Mouse (Mus musculus) stomach, postnatal 0 days (tissue): Measurements from ENCODE around the gene Slc35e2. TPM values are rescaled to one million over a fixed set of nuclear protein-coding genes. Genes with fewer than 3 reads are reported as not detected.

Source experiments
- ATAC-seq: fragments of 200-750 bp; cut with Nextera tagmentation; 2 replicates; pipeline ENCODE4 v1.8.0; 2017; ENCODE audit not compliant: low FRiP score, low TSS enrichment
- DNase-seq: peaks from one replicate; pipeline ENCODE4 v3.0.0-alpha.2; 2016; ENCODE audit warnings: low spot score
- H3K27ac ChIP-seq: fragments of 300-500 bp; sonication (generic); replicated peaks from 2 replicates; pipeline ENCODE4 v1.5.1; 2014; ENCODE audit warnings: mild to moderate bottlenecking, control low read depth
- H3K27me3 ChIP-seq: fragments of 300-500 bp; sonication (generic); 2 replicates; pipeline ENCODE4 v1.6.1; 2014; ENCODE audit warnings: low read length; ENCODE audit not compliant: control insufficient read depth, insufficient read depth
- H3K36me3 ChIP-seq: fragments of 300-500 bp; sonication (generic); 2 replicates; pipeline ENCODE4 v1.6.1; 2014; ENCODE audit warnings: low read length, mixed read lengths; ENCODE audit not compliant: control insufficient read depth, insufficient read depth
- H3K4me1 ChIP-seq: fragments of 300-500 bp; sonication (generic); replicated peaks from 2 replicates; pipeline ENCODE4 v1.6.1; 2014; ENCODE audit warnings: antibody characterized with exemption; ENCODE audit not compliant: control insufficient read depth, insufficient read depth
- H3K4me2 ChIP-seq: fragments of 300-500 bp; sonication (generic); replicated peaks from 2 replicates; pipeline ENCODE4 v1.6.1; 2014; ENCODE audit warnings: low read depth, mild to moderate bottlenecking, control low read depth, moderate library complexity
- H3K4me3 ChIP-seq: fragments of 300-500 bp; sonication (generic); 2 replicates; pipeline ENCODE4 v1.5.1; 2014; ENCODE audit warnings: low read depth, low read length, control low read depth
- H3K9ac ChIP-seq: fragments of 300-500 bp; sonication (generic); 2 replicates; pipeline ENCODE4 v1.6.1; 2014; ENCODE audit warnings: mild to moderate bottlenecking, low read length, control low read depth, mixed read lengths
- H3K9me3 ChIP-seq: fragments of 300-500 bp; sonication (generic); 2 replicates; pipeline ENCODE4 v1.6.1; 2016; ENCODE audit warnings: low read length; ENCODE audit not compliant: control insufficient read depth
- CTCF ChIP-seq: IDR thresholded peaks from 2 replicates; pipeline ENCODE4 v1.5.1; 2016; ENCODE audit warnings: antibody characterized with exemption, low read depth, mild to moderate bottlenecking, moderate library complexity
- EP300 ChIP-seq: optimal IDR thresholded peaks from 2 replicates; pipeline ENCODE3; 2016; ENCODE audit warnings: antibody characterized with exemption
- WGBS: fragments of 180-500 bp; shearing (Covaris S2); extraction: QIAGEN DNeasy Blood & Tissue Kit; methylation state at CpG from one replicate; pipeline ENCODE4 v1.1.7; 2014; 5-methylcytosine and 5-hydroxymethylcytosine counted together
- polyA plus RNA-seq: library from polyadenylated mRNA; unstranded; fragments of >200 nt; fragmentation: Nextera tagmentation; extraction: Ambion mirVana; gene quantifications from 2 replicates; pipeline ENCODE4 v1.2.1, GENCODE M21; 2015

Slc35e2 gene
- polyA plus RNA-seq, 1 experiment from 2014 or later, result 3.2 TPM

DNA sequence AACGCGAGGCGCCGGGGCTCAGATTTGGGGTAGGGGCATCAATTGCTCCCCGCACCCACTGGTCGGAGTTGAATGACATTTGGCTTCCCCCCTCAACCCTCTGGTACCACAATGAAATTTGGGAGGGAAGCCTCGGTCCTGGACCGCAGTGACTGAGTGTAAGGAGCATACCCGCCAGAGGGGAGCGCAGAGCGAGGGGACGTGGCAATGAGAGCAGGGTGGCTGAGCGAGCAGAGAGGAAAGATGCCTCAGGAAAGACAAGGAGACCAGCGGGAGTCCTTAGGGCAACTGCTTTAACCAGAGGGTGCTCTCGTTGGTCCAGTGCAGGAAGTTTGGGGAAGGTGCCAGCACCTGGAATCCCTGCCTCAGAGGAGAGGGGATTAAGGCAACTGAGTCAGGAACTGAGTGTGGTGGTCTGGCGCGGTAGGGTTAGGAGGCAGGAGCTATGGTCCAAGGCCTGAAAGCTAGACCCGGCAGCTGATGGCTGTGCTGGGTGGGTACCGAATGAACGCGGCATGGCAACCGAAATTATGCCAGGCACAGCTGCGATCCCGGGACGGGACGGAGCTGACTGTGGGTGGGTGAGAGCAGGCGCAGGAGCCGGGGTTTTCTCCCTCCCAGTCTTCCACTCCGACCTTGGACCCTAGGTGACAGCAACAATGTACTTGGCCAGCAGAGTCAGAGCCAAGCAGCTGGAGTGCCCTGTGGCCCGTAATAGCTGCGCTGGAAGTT lies 52.4 kb downstream of the Slc35e2 start:
- DNase-seq, result peak; percentile 55
- Histone ChIP-seq H3K27me3 (no peaks in the 10 kb centered on the region), H3K36me3 (peaks cover 15% of the 10 kb centered on the region; the same call in 1 of the 2 replicates), H3K9me3 (no peaks in the 10 kb centered on the region), H3K4me3 (peak overlapping the region; percentile 50), H3K27ac (peak overlapping the region; percentile 89), H3K9ac (peak overlapping the region; percentile 78), H3K4me2 (peak overlapping the region; percentile 82), H3K4me1 (peaks cover 11% of the 10 kb centered on the region)
- ATAC-seq, result no peak
- TF ChIP-seq EP300, result no peak
- TF ChIP-seq CTCF, result peak; percentile 61
- 1% methylated on average over 31 of the region's 31 CpGs for WGBS

DNA sequence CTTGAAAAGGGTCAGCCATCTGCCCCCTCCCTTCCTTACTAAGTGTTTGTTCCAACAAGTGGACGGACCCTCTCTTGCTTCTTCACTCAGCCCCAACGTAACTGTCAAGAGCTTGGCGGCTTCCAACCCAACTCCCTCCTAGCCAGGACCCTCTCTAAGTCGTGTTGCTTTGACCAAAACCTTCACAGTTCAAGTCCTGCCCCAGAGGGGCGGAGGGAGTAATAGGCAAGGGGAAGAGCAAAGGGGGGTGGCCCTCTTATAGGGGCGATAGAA lies 52.9 kb downstream of the Slc35e2 start:
- DNase-seq (no peak), ATAC-seq (no peak)
- WGBS, result 4% methylated on average over 6 of the region's 6 CpGs
- Histone ChIP-seq H3K9ac (peak overlapping the region; percentile 78), H3K9me3 (no peaks in the 10 kb centered on the region), H3K27me3 (no peaks in the 10 kb centered on the region), H3K27ac (peak overlapping the region; percentile 89), H3K4me1 (peaks cover 11% of the 10 kb centered on the region), H3K36me3 (peaks cover 11% of the 10 kb centered on the region; the same call in 1 of the 2 replicates), H3K4me3 (peak overlapping the region; percentile 50), H3K4me2 (peak overlapping the region; percentile 82)
- TF ChIP-seq CTCF, result no peak
- no peak for TF ChIP-seq EP300

DNA sequence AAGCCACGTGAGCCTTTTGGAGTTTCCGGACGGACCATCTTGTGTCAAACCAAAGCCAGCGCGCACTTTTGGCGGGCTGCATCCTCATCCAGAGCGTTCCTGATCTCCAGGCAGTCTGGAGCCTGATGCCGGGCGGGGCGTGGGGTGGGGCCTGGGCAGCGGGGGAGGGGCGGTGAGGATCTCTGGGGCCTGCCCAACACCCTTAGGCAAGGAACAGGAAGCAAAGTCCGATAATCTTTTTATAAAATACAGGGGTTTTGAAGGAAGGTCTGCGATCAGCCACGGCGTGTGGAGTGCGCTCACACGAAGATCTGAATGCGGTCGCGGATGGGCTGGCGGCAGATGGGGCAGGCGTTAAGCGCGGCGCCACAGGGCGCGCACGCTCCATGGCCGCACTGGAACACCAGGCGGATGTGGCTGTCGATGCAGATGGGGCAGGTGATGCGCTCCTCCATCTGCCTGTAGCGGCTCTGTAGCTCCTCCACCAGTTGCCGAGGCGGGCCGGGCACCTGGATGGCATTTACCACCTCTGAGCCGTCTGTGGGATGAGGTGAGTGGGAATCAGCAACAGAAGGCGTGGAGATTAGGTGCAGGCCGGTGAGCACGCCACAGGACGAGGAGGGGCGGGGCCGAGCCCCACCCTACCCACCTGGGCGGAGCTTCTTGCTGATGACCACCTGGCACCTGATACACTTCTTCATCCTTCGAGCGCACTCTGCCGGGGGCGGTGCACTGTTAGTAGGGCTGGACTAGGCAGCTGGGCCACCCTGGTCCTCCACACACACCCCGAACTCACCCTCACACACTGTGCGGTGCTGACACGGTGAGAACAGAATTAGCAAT lies 53.5 kb downstream of the Slc35e2 start:
- ATAC-seq (peak; percentile 71), DNase-seq (peak; percentile 92)
- Histone ChIP-seq H3K4me3 (peak overlapping the region; percentile 50), H3K27ac (peak overlapping the region; percentile 89), H3K4me1 (peaks cover 11% of the 10 kb centered on the region), H3K9ac (peak overlapping the region; percentile 78), H3K36me3 (peaks cover 9% of the 10 kb centered on the region; the same call in 1 of the 2 replicates), H3K4me2 (peak overlapping the region; percentile 82), H3K9me3 (no peaks in the 10 kb centered on the region), H3K27me3 (no peaks in the 10 kb centered on the region)
- TF ChIP-seq CTCF (peak; percentile 31; the same call in 1 of the 2 replicates), EP300 (no peak)
- WGBS, result 3% methylated on average over 52 of the region's 52 CpGs

DNA sequence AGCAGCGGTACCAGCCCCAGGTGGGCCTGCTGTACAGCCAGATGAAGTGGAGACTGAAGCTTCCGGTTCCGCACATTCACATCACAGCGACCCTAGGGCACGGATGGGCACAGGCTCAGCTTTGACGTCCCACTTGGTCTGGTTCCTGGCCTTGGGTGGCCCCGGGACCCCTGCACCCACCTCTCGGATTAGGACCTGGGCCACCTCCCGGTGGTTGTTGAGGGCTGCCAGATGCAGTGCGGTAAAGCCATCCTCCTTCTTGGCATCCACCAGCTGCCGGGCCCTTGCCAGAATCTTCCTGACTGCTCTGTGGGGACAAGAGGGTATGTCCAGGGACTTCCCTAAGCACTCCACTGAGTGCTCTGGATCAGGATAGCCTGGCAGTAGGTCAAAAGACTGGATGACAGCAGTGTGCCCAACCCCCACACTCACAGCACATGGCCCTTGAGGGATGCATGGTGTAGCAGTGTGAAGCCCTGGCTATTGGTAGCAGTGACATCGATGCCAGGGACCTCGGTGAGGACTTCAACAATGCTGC lies 55.1 kb downstream of the Slc35e2 start:
- Histone ChIP-seq H3K9ac (no peak overlapping the region), H3K27me3 (no peaks in the 10 kb centered on the region), H3K9me3 (no peaks in the 10 kb centered on the region), H3K4me3 (no peak overlapping the region), H3K36me3 (no peaks in the 10 kb centered on the region), H3K4me2 (no peak overlapping the region), H3K27ac (no peak overlapping the region), H3K4me1 (peaks cover 11% of the 10 kb centered on the region)
- 87% methylated on average over 13 of the region's 13 CpGs for WGBS
- DNase-seq, result no peak
- no peak for ATAC-seq
- TF ChIP-seq EP300 (no peak), CTCF (no peak)

GRCm38 (mm10) chr4:155658961-155659360 lies 57.7 kb downstream of the Slc35e2 start:
- H3K4me2 ChIP-seq, result no peak overlapping the region
- H3K9me3 ChIP-seq, result no peaks in the 10 kb centered on the region
- no peak overlapping the region for H3K4me3 ChIP-seq
- TF ChIP-seq CTCF (no peak), EP300 (no peak)
- H3K27me3 ChIP-seq, result no peaks in the 10 kb centered on the region
- H3K36me3 ChIP-seq, result no peaks in the 10 kb centered on the region
- ATAC-seq, result no peak
- WGBS, result 91% methylated on average over 9 of the region's 10 CpGs
- DNase-seq, result no peak
- H3K4me1 ChIP-seq, result peaks cover 3% of the 10 kb centered on the region
- no peak overlapping the region for H3K9ac ChIP-seq
- H3K27ac ChIP-seq, result no peak overlapping the region
